Mouse (Mus musculus) neural tube, embryonic 12.5 days (tissue): ENCODE measurements around the gene Dclk2. TPM values are rescaled to one million over a fixed set of nuclear protein-coding genes. Genes with fewer than 3 reads are reported as not detected.

Experiments used
- ATAC-seq: fragments of 200-750 bp; cut with Nextera tagmentation; 2 replicates; pipeline ENCODE4 v1.8.0; 2017; ENCODE audit warnings: low read depth, mild to moderate bottlenecking, moderate TSS enrichment, moderate library complexity; ENCODE audit not compliant: low FRiP score
- H3K27ac ChIP-seq: fragments of 300-500 bp; sonication (generic); 2 replicates; pipeline ENCODE4 v1.5.1; 2016
- H3K27me3 ChIP-seq: fragments of 300-500 bp; sonication (generic); replicated peaks from 2 replicates; pipeline ENCODE4 v1.6.1; 2016; ENCODE audit warnings: mild to moderate bottlenecking
- H3K36me3 ChIP-seq: fragments of 300-500 bp; sonication (generic); 2 replicates; pipeline ENCODE4 v1.6.1; 2016; ENCODE audit warnings: mild to moderate bottlenecking
- H3K4me1 ChIP-seq: fragments of 300-500 bp; sonication (generic); 2 replicates; pipeline ENCODE4 v1.6.1; 2016
- H3K4me2 ChIP-seq: fragments of 300-500 bp; sonication (generic); replicated peaks from 2 replicates; pipeline ENCODE4 v1.6.1; 2016; ENCODE audit warnings: mild to moderate bottlenecking
- H3K4me3 ChIP-seq: fragments of 300-500 bp; sonication (generic); 2 replicates; pipeline ENCODE4 v1.5.1; 2016
- H3K9ac ChIP-seq: fragments of 300-500 bp; sonication (generic); 2 replicates; pipeline ENCODE4 v1.6.1; 2016; ENCODE audit warnings: mild to moderate bottlenecking
- H3K9me3 ChIP-seq: fragments of 300-500 bp; sonication (generic); 2 replicates; pipeline ENCODE4 v1.6.1; 2016; ENCODE audit warnings: mild to moderate bottlenecking
- WGBS: fragments of 180-500 bp; shearing (Covaris S2); methylation state at CpG from one replicate; pipeline ENCODE4 v1.1.7; 2016; 5-methylcytosine and 5-hydroxymethylcytosine counted together
- polyA plus RNA-seq: library from polyadenylated mRNA; unstranded; fragments of >200 nt; fragmentation: Nextera tagmentation; extraction: Ambion mirVana; gene quantifications from 2 replicates; pipeline ENCODE4 v1.2.1, GENCODE M21; 2016

Dclk2 gene
- polyA plus RNA-seq, 1 experiment from 2014 or later, result 67.0 TPM

- Histone ChIP-seq H3K9ac (no peak overlapping the region), H3K27me3 (no peaks in the 10 kb centered on the region), H3K4me2 (no peak overlapping the region), H3K27ac (no peak overlapping the region), H3K36me3 (no peaks in the 10 kb centered on the region), H3K9me3 (no peaks in the 10 kb centered on the region), H3K4me3 (no peak overlapping the region), H3K4me1 (peaks cover 12% of the 10 kb centered on the region; the same call in 1 of the 2 replicates)
- 54% methylated on average over 10 of the region's 10 CpGs for WGBS
- peak; percentile 78 for ATAC-seq
These were observed 174.7 kb downstream of the Dclk2 start for GRCm38 (mm10) chr3:86745769-86746512.

DNA sequence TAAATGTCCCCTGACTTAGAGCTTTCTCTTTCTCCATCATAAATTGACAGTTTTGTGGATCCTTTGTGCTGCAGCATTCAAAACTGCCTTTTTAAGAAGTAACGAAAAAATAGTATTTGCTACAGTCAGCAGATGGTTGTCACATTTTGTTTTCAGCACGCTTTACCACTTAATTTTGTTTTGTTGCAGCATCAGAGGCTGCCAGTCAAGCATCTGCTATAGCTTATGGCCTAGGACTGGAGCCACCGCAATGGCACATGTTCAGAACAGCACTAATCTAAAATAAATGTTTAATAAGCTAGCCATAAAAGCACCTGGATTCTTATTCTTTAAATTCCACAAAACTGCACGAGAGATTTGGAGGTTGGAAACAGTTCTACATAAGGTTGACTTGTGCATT, 175.3 kb downstream of the Dclk2 start:
- H3K4me2 ChIP-seq, result no peak overlapping the region
- no peaks in the 10 kb centered on the region for H3K27me3 ChIP-seq
- H3K4me1 ChIP-seq, result peaks cover 12% of the 10 kb centered on the region; the same call in 1 of the 2 replicates
- 78% methylated on average over 4 of the region's 4 CpGs for WGBS
- no peaks in the 10 kb centered on the region for H3K9me3 ChIP-seq
- H3K4me3 ChIP-seq, result no peak overlapping the region
- no peak for ATAC-seq
- H3K9ac ChIP-seq, result no peak overlapping the region
- no peak overlapping the region for H3K27ac ChIP-seq
- H3K36me3 ChIP-seq, result no peaks in the 10 kb centered on the region

DNA sequence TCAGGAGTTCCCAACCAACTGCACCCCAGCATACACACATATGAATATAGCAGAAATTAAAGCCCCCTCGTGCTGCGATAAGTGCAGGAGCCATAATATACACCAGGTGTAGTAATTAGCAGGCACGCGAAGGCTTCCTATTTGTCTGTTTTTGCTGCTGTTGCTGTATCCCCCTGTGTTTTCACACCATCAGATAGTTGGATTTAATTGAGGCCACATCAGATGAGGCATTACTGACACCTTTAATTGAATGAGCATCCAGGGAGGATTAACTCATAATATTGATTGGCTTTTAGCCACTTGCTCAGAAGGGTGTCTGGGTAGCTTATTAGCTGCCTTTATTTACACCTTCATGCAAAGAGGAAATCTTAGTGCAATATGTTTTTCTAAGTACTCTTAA, 180.9 kb downstream of the Dclk2 start:
- Histone ChIP-seq H3K4me2 (no peak overlapping the region), H3K36me3 (no peaks in the 10 kb centered on the region), H3K9ac (no peak overlapping the region), H3K4me3 (no peak overlapping the region), H3K9me3 (no peaks in the 10 kb centered on the region), H3K27ac (no peak overlapping the region), H3K27me3 (no peaks in the 10 kb centered on the region), H3K4me1 (no peaks in the 10 kb centered on the region)
- no peak for ATAC-seq
- WGBS, result 71% methylated on average over 4 of the region's 4 CpGs

- no peaks in the 10 kb centered on the region for H3K4me1 ChIP-seq
- WGBS, result 84% methylated on average over 3 of the region's 3 CpGs
These were observed 181.8 kb downstream of the Dclk2 start for GRCm38 (mm10) chr3:86738831-86739230.

More at GRCm38 (mm10) chr3:86738831-86739230, 181.8 kb downstream of the Dclk2 start:
- Histone ChIP-seq H3K36me3 (no peaks in the 10 kb centered on the region), H3K9ac (no peak overlapping the region), H3K27ac (no peak overlapping the region), H3K4me3 (no peak overlapping the region), H3K9me3 (no peaks in the 10 kb centered on the region), H3K4me2 (no peak overlapping the region), H3K27me3 (no peaks in the 10 kb centered on the region)
- ATAC-seq, result no peak

Other genes with a start within 250 kb of the Dclk2 start
- gene Cd1d1, start 78.6 kb upstream of the Dclk2 start, polyA plus RNA-seq, result 71.2 and 72.4 TPM in 2 replicates